ENCODE assay signal across 8 mouse cellular contexts in the genomic region with DNA sequence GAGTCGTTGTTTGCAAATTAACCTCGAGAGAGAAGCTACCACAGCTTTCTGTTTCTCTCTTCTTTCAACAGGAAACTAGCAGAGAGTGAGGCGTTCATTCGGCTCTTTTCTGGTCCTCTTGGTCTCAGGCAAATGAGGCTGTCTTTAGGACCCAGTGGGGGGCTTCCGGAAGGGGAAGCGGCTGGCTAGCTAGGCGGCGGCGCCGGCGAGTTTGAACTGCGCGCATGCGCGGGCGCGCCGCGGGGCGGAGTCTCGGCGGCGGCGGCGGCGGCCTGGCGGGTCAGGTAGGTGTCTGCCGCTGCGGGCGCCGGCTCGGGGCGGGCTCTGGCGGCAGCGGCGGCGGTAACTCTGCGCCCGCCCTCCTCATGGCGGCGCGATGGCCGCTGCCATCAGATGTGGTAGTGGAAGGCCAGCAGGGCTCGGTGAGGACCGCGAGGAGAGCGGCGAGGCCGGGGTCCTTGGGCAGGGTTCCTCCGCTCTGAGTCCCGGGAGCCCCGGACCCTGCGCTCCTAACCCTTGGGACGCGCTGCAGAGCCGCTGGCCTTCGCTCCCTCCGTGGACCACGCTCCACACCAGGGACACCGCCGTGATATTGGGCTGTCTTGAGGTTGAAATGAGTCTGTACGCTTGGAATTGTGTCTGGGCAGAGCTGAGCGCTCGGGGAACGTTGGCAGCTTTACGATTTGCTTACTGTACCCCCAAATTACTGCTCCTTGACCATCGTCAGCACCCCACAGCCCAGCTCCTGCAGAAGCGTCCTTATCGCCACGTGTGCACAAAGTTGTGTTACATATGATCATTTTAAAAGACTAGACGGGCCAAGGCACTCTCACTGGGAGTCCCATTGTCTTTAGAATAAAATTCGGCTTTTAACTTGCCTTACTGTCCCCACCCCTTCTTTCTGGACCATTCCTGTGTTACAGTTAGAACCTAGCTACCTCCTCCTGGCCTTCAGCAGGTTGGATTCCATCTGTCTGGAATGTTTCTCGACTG. TPM values are rescaled to one million over a fixed set of nuclear protein-coding genes. Genes with fewer than 3 reads are reported as not detected.
DNase-seq lines count a peak whose midpoint lies in the region; ATAC-seq and TF ChIP-seq lines count a peak whose summit lies in the region.

A gene (minus strand): TSS at position 171 of the 993 bp plus-strand sequence.
A gene (plus strand): TSS at position 249 of the 993 bp plus-strand sequence.

- H3K36me3 ChIP-seq in embryonic facial prominence, embryonic 13.5 days = no peaks in the 10 kb centered on the region
- H3K36me3 ChIP-seq in limb, embryonic 14.5 days (ENCODE audit: control insufficient read depth, insufficient read depth, low read length) = no peaks in the 10 kb centered on the region
- H3K36me3 ChIP-seq in midbrain, postnatal 0 days (ENCODE audit: insufficient read depth, low read length) = no peaks in the 10 kb centered on the region

- peak within 1 kb of the TSS; percentile 89 for H3K4me2 ChIP-seq in embryonic facial prominence, embryonic 13.5 days
- peak within 1 kb of the TSS; percentile 96 for H3K4me2 ChIP-seq in limb, embryonic 14.5 days (replicated peaks; ENCODE audit: low read depth, low read length, severe bottlenecking)
- peak within 1 kb of the TSS; percentile 92 for H3K4me2 ChIP-seq in midbrain, postnatal 0 days (ENCODE audit: low read depth, low read length, poor library complexity, severe bottlenecking)

- ATAC-seq in embryonic facial prominence, embryonic 13.5 days (ENCODE audit: insufficient number of reproducible peaks, insufficient read depth, low FRiP score, low TSS enrichment, low read depth) = peak; percentile 81
- peak; percentile 88 for ATAC-seq in limb, embryonic 14.5 days (ENCODE audit: low FRiP score, low read depth)
- ATAC-seq in midbrain, postnatal 0 days (ENCODE audit: low FRiP score) = peak; percentile 81

- TF ChIP-seq POLR2A in limb, embryonic 14.5 days (IDR thresholded peaks at IDR 0.05; ENCODE audit: borderline replicate concordance, extremely low read depth, insufficient read depth, insufficient read length) = peak; percentile 89; the same call in 1 of the 2 replicates

- H3K9ac ChIP-seq in embryonic facial prominence, embryonic 13.5 days = peak within 1 kb of the TSS; percentile 87
- H3K9ac ChIP-seq in limb, embryonic 14.5 days (ENCODE audit: low read depth, low read length, severe bottlenecking) = peak within 1 kb of the TSS; percentile 92
- H3K9ac ChIP-seq in midbrain, postnatal 0 days (replicated peaks; ENCODE audit: low read length, poor library complexity, severe bottlenecking) = peak within 1 kb of the TSS; percentile 76

- peak within 1 kb of the TSS; percentile 88 for H3K4me3 ChIP-seq in embryonic facial prominence, embryonic 13.5 days
- peak within 1 kb of the TSS; percentile 83 for H3K4me3 ChIP-seq in limb, embryonic 14.5 days (replicated peaks; ENCODE audit: low read length)
- peak within 1 kb of the TSS; percentile 87 for H3K4me3 ChIP-seq in midbrain, postnatal 0 days (ENCODE audit: low read depth, low read length)

- peaks cover 18% of the 10 kb centered on the region for H3K4me1 ChIP-seq in embryonic facial prominence, embryonic 13.5 days
- H3K4me1 ChIP-seq in limb, embryonic 14.5 days (ENCODE audit: control insufficient read depth, insufficient read depth, low read length) = peaks cover 14% of the 10 kb centered on the region
- peaks cover 6% of the 10 kb centered on the region; the same call in 1 of the 2 replicates for H3K4me1 ChIP-seq in midbrain, postnatal 0 days (ENCODE audit: insufficient read depth, low read length)

- TF ChIP-seq CTCF in midbrain, postnatal 0 days (IDR thresholded peaks at IDR 0.05) = peak; percentile 13; the same call in 1 of the 2 replicates

- under 1% methylated on average over 70 of the region's 73 CpGs for WGBS in embryonic facial prominence, embryonic 13.5 days
- under 1% methylated on average over 58 of the region's 73 CpGs for WGBS in limb, embryonic 14.5 days
- WGBS in midbrain, postnatal 0 days = under 1% methylated on average over 48 of the region's 73 CpGs

- peak within 1 kb of the TSS; percentile 81 for H3K27ac ChIP-seq in embryonic facial prominence, embryonic 13.5 days
- H3K27ac ChIP-seq in limb, embryonic 14.5 days (replicated peaks; ENCODE audit: low read depth, low read length) = peak within 1 kb of the TSS; percentile 80
- peak within 1 kb of the TSS; percentile 60 for H3K27ac ChIP-seq in midbrain, postnatal 0 days (ENCODE audit: low read depth, low read length)

- DNase-seq in 3134 (ENCODE audit: extremely low read depth, insufficient read length, low spot score) = peak; percentile 91
- peak; percentile 94 to 97 for DNase-seq in adrenal gland, postnatal 36 days
- peak; percentile 91 for DNase-seq in heart, adult 8-10 months (ENCODE audit: low spot score)
- peak; percentile 93 for DNase-seq in kidney, adult 9 months
- peak; percentile 95 for DNase-seq in limb, embryonic 14.5 days (ENCODE audit: low spot score)
- peak; percentile 97 for DNase-seq in midbrain, postnatal 0 days (ENCODE audit: low spot score)
- DNase-seq in spleen, postnatal 14 days (ENCODE audit: low spot score in 2 of 2) = peak; percentile 86 to 92

- no peaks in the 10 kb centered on the region for H3K27me3 ChIP-seq in embryonic facial prominence, embryonic 13.5 days
- H3K27me3 ChIP-seq in limb, embryonic 14.5 days (ENCODE audit: control insufficient read depth, insufficient read depth, low read length) = no peaks in the 10 kb centered on the region
- no peaks in the 10 kb centered on the region for H3K27me3 ChIP-seq in midbrain, postnatal 0 days (ENCODE audit: insufficient read depth, low read length)

- H3K9me3 ChIP-seq in embryonic facial prominence, embryonic 13.5 days = no peaks in the 10 kb centered on the region
- H3K9me3 ChIP-seq in limb, embryonic 14.5 days (ENCODE audit: control insufficient read depth, low read length) = no peaks in the 10 kb centered on the region
- H3K9me3 ChIP-seq in midbrain, postnatal 0 days (ENCODE audit: low read length) = no peaks in the 10 kb centered on the region

RNA-seq across cellular contexts. Expression of the first gene that starts in this region (rescaled TPM):
- total RNA-seq in adrenal gland, postnatal 36 days (2021) = under 1 TPM; 0.36 to 0.56 TPM
- polyA plus RNA-seq in embryonic facial prominence, embryonic 13.5 days (2015; fragmentation: Nextera tagmentation; extraction: Ambion mirVana) = 14.8 and 16.8 TPM in 2 replicates
- under 1 TPM in 2 of 4 experiments, not detected in 2; 0.11 to 0.31 TPM for total RNA-seq in heart, adult 8-10 months (2022)
- 4.9 and 6.4 TPM in 2 replicates for polyA plus RNA-seq in limb, embryonic 14.5 days (2012; rRNA removed)
- polyA plus RNA-seq in limb, embryonic 14.5 days (2014; fragmentation: Nextera tagmentation; extraction: Ambion mirVana) = 8.3 and 10.6 TPM in 2 replicates
- total RNA-seq in midbrain, postnatal 0 days (2014; rRNA removed) = 2.5 and 2.9 TPM in 2 replicates
- 2.6 and 5.0 TPM in 2 replicates for polyA plus RNA-seq in midbrain, postnatal 0 days (2015; fragmentation: Nextera tagmentation; extraction: Ambion mirVana)

RNA-seq across cellular contexts. Expression of the second gene that starts in this region (rescaled TPM):
- 10 to 100 TPM; 13.4 to 16.0 TPM for total RNA-seq in adrenal gland, postnatal 36 days (2021)
- 63.1 and 65.5 TPM in 2 replicates for polyA plus RNA-seq in embryonic facial prominence, embryonic 13.5 days (2015; fragmentation: Nextera tagmentation; extraction: Ambion mirVana)
- total RNA-seq in heart, adult 8-10 months (2022) = 10 to 100 TPM in 1 of 4 experiments, 1 to 10 TPM in 3; 7.5 to 11.1 (median 9.2) TPM
- polyA plus RNA-seq in limb, embryonic 14.5 days (2012; rRNA removed) = 42.1 and 49.4 TPM in 2 replicates
- 47.8 and 52.7 TPM in 2 replicates for polyA plus RNA-seq in limb, embryonic 14.5 days (2014; fragmentation: Nextera tagmentation; extraction: Ambion mirVana)
- total RNA-seq in midbrain, postnatal 0 days (2014; rRNA removed) = 16.1 and 19.0 TPM in 2 replicates
- 31.8 and 34.8 TPM in 2 replicates for polyA plus RNA-seq in midbrain, postnatal 0 days (2015; fragmentation: Nextera tagmentation; extraction: Ambion mirVana)

Comparison
In these comparisons a context has a peak if more than half of its experiments do, and no peak if none do; other contexts are left out.
1. Peak in every context shown above with its lines: DNase-seq, ATAC-seq, H3K4me3 ChIP-seq and H3K27ac ChIP-seq.